Mouse (Mus musculus) CD4-positive, CD25-positive, alpha-beta regulatory T cell, adult 2 months (primary cell): ENCODE results near the gene Akt1.

Experiments
- DNase-seq: peaks from one replicate; pipeline ENCODE4 v3.0.0-alpha.2; 2012; ENCODE audit warnings: low read depth, low spot score

Gene Akt1

GRCm38 (mm10) chr12:112688458-112688857 is 13.8 kb upstream of the Akt1 start:
- DNase-seq, result peak; percentile 28

DNA sequence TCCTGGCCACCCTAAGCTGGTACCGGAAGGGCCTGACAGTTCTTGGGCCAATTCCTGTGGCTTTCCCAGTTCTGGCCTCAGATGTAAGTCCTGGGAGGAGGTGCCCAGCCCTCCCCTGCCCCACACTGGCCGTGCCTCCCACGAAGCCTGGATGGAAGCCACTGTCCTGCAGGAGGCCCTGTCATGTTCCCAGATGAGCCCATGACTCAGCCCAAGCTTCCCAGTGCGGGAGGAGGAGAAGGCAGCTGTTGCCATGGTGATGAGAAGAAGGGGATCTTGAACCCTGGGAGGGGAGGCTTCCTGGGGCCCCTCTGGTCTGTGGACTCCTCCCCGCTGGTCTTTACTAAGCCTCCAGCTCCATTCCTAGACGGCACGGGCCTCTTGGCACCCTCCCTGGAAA is 8.7 kb upstream of the Akt1 start:
- no peak for DNase-seq

DNA sequence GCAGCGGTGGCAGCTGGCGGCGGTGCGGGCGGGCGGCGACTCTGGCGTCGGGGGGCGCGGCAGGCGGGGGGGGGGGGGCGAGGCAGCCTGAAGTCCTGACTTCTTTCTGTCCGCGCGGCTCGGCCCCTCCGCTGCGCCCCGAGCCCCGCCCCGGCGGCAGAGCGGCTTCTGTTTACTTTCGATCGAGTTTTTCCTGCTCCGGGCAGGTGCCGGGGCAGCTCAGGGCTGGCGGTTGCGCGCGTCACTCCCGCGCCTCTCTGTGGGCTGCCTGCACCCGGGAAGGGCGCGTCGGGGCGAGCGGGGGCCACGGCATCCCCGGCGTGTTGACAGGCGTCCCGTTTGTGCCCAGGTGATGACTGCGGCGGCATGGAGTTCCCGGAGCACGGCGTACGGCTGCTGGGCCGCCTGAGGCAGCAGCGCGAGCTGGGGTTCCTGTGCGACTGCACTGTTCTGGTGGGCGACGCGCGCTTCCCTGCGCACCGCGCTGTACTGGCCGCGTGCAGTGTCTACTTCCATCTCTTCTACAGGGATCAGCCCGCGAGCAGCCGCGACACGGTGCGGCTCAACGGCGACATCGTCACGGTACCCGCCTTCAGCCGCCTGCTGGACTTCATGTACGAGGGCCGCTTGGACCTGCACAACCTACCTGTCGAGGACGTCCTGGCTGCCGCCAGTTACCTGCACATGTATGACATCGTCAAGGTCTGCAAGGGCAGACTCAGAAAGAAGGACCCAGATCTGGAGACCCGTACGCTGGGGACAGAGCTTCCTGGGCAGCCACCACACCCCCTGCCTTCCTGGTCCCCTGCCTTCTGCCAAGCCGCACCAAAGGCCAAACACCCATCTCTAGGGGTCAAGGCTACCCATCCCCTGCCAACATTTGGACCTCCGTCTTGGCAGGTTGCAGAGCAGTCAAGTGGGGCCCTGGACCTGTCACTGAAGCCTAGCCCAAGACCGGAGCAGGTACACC is 4.6 kb upstream of the Akt1 start:
- peak; percentile 66 for DNase-seq

GRCm38 (mm10) chr12:112678555-112679026 is 3.9 kb upstream of the Akt1 start, which contains the start of gene Zbtb42:
TSS of gene Zbtb42 (plus strand) at chr12:112678828.
- DNase-seq, result peak; percentile 51

DNA sequence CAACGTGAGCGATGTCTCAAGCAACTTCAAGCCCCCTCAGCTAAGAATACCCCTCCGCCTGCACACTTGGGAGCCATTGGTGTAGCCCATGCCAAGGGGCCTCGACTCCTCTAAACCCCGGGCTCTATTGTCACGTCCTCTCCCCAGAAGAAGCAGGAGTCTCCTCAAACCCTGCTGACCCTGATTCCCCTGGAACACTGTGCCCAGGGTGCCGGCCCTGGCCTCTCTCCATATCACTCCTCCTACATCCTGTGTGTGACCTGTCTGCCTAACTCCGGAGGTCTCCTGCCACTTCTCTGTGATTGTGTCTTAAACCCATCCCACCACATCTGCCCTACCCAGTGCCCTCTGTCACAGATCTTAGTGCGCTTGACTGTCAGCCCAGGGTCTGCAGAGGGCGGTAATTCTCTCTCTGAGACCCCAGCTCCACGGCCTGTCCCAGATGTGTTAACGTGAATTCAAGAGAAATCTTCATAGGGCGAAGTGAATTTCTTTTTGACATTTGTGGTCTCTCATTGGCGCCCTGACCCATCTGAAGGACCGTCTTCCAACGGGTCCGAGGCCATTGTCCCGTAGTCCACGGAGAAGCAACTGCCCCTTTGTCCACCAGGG is 3.4 kb upstream of the Akt1 start:
- no peak for DNase-seq

- no peak for DNase-seq
Observed at GRCm38 (mm10) chr12:112677076-112677475, 2.4 kb upstream of the Akt1 start.

DNA sequence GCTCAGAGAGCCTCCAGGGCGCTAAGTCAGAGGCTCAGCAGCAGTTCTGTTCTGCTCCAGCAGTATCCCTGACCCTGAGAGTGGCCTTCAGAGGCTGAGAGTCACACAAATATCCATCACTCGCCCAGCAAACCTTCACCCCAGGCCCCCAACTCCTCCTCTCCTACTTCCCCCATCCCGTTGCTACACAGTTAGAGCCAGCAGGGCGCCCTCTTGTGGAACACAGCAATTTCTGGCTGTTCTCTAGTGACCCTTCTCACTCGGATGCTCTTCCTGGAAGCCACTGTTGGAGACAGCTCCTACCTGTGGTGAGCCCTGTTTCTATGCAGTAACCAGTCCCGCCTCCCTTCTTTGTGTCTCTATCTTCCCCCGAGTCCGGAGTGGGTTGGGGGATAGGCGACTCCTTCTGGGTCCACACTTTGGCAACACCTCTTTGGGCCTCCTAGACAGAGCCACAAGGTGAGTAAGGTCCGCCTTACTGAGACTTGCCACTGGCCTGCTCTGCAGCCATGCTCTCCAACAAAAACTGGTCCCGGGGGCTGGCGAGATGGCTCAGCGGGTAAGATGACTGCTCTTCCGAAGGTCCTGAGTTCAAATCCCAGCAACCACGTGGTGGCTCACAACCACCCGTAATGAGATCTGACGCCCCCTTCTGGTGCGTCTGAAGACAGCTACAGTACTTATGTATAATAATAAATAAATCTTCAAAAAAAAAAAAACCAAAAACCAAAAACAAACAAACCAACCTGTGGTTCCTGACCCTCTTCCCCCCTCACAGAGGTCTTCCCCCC is 756 bp upstream of the Akt1 start:
- peak; percentile 93 for DNase-seq

DNA sequence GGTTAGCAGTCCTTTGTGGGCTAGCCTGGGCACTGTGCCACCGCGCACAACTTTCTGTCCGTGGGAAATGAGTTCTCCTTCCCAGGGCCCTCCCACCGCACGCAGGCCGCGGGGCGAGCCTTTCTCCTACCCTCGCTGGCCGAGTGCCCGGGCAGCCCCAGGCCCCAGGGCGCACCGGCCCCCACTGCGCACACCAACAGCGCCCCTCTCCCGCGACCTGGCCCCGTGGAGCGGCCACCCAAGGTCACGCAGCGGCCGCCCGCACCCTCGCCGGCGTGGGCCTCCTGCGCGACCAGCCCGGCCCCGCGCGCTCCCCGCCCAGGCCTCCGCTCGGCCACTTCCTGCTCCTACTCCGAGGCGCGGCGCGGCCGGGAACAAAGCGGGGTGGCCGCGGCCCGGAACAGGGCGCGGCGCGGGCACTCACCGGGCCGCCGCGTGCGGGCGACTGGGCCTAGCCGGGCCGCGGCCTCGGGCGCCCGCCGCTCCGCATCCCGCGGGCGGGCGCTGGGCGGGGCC is 1.1 kb downstream of the Akt1 start:
- DNase-seq, result peak; percentile 51

DNA sequence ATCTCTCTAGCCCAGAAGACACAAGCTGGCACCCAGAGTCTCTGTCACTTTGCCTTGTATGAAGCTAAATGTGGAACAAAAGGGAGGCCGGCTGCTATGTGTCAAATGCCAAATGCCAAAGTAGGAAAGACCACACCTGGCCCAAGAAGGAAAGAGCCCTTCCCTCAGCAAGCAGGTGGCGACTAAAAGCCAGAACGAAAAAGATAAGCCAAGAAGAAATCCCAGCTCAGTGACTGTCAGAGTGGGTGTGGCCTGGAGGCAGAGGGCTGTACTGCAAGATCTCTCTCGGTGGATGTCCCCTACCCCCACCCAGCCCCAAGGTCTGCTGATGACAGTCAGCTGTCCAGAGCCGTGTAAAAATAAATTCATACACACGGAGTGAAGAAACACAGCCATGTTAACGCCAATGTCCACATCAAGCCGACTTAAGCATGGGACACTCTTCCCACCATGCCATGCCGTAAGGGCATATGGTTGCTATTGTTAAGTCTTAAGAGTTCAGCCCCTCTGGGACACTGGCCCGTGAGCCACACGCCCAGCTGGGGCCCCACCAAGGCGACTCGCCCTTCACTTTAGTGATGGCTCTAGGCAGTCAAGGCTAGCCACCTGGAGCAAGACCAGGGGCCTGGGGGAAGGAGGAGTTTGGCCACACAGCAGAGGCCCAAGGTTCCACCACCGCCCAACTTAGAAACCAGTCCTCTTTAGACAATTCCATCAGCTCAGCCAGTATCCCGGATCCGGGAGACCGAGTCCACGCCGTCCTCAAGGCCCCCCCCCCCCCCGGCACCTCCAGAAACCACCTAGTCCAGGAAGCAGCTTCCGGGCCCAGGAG is 1.7 kb downstream of the Akt1 start:
- DNase-seq, result peak; percentile 61

DNA sequence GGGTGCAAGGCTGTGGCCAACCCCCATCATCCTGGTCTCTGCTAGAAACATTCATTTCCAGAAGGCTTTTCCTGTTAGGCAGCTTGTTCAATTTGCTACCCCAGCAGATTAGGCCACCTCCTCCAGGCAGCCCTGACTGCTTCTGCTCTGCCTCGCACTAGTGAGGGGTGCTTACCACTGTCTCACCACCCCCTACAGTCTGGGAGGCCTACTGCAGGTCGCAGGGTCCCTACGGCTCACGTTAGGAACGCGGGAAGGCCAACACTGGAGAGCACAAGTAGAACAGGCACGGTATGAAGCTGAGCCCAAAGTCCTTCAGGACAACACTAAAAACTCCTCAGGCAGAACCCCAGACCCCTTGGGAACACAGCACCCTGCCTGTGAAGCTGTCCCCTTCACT is 2.8 kb downstream of the Akt1 start:
- DNase-seq, result peak; percentile 34

DNA sequence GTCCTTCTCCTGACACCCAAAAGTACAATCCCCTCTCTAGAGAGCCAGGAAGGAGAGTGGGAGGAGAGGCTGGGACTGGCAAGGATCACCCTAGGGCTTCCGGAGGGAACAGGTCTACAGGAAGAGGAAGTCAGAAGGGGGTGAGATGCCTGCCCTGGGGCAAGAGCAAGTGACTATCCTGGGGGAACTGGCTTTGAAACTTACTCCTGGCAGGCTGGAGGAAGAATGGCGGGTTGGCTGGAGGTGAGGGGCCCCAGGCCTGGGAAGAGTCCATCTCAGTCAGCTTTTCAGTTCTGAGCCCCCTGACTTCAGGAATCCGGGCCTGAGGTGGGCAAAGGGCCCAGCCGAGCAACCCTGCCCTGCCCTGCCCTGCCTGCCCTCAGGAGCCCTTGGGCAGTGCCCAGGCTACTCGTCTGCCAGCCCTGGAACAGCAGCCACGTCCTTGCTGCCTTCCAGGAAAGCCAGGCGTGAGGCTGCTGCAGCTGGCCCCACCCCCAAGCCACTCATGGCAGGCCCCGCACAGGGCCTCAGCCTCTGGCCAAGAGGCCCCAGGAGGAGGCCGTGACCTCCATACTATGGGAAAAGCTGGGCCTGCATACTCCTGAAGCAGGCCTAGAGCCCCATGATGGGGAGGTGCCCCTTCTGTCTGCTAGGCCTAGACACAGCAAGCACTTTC is 3.8 kb downstream of the Akt1 start:
- DNase-seq, result no peak

GRCm38 (mm10) chr12:112667619-112668297 is 6.9 kb downstream of the Akt1 start:
- no peak for DNase-seq

GRCm38 (mm10) chr12:112665881-112666544 is 8.7 kb downstream of the Akt1 start:
- no peak for DNase-seq

DNA sequence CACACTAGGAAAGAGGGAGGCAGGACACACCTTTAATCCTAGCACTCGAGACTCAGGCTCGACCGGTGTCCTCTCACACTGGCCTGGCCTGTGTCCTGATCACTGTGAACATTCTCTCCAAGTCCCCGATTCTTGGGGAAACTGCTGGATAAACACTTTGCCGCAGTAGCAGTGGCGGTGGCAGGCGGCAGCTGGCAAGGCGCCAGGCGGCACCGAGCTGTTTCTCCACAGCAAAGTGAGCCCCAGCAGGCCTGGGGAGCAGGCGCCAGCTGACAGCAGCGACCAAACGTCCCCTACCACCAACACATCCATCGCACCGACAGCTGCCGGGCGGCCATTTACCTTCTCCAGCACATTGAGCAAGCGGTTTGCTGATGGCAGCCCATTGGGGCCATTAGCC is 9.2 kb downstream of the Akt1 start:
- no peak for DNase-seq

DNA sequence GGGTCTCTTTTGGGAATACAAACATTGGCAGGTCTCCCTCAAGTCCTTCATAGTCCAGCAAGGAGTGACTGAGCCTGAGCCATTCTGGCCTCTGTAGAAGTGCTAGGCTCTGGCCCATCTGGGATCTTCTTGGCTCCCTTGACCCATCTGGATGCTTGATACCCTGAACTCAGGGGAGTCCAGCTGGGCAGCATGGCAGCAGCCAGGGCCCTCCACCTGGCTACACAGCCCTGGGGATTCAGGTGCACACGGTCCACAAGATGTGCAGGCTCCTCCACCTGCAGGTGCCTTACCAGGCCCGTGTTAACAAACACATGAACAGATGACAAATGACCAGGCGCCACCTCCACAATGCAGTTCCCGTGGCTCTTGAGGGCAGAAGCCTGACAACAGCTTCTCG is 10.0 kb downstream of the Akt1 start:
- DNase-seq, result no peak

DNA sequence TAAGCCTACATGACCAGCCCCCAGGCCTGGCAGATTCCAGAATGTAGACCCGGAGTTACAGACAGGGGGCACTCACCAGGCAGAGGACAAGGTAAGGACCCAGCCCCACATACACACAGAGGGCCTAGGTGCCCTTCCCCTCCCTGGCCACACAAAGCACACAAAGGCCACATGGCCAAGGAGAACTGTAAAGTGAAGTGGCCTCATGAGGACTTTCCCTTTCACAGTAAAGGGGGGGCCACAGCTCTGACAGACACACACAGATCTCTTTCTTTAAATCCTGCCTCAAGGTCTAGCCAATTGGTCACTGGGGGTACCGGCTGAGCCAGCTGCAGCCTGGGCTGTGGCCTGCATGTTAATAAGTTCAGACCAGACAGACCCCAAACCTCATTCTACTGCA is 10.6 kb downstream of the Akt1 start:
- no peak for DNase-seq

GRCm38 (mm10) chr12:112663716-112664115 is 11.0 kb downstream of the Akt1 start:
- no peak for DNase-seq

DNA sequence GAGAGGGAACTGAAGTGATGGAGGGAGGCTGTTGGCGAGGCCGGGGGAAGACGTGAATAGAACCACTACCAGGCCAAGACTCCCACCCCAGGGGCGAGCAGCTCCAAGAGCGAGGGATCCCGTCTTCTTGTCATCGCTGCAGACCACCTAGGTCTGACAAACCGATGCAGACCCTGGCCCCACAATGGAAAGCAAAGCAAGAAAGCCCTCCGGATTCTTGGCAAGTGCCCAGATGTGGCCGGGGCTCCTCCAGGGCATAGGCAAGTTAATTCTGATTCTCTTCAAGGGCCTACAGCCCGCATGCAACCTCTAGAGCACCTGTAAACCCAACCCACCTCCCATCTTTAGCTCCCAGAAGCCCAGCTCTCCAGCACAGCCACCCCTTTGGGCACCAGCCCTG is 11.4 kb downstream of the Akt1 start:
- DNase-seq, result no peak

DNA sequence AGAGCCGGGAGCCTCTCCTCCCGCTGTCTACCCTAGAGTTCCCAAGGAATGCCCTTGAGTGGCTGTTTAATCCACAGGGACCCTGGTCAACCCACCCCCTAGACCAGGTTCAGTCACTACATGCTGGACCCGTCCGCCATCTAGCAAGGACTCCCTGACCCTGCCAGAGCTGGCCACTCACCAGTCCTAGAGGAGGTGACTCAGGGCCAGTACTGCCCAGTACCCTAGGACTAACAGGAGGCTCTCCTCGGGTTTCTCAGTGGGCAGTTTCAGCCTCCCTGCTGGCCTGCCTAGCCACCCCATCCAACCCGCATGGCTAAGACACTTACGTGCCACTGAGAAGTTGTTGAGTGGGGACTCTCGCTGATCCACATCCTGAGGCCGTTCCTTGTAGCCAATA is 12.8 kb downstream of the Akt1 start:
- no peak for DNase-seq
